Mouse (Mus musculus) forebrain, embryonic 14.5 days (tissue): Measurements from ENCODE around the gene Myo10. TPM values are rescaled to one million over a fixed set of nuclear protein-coding genes. Genes with fewer than 3 reads are reported as not detected.

Source experiments
- ATAC-seq: fragments of 200-750 bp; cut with Nextera tagmentation; 2 replicates; pipeline ENCODE4 v1.8.0; 2017; ENCODE audit warnings: mild to moderate bottlenecking, moderate library complexity
- DNase-seq: peaks from one replicate; pipeline ENCODE4 v3.0.0-alpha.2; 2015; ENCODE audit warnings: low spot score
- H3K27ac ChIP-seq: fragments of 300-500 bp; sonication (generic); 2 replicates; pipeline ENCODE4 v1.5.1; 2014; ENCODE audit warnings: low read depth, mild to moderate bottlenecking, control low read depth, low read length, moderate library complexity
- H3K27me3 ChIP-seq: fragments of 300-500 bp; sonication (generic); replicated peaks from 2 replicates; pipeline ENCODE4 v1.6.1; 2014; ENCODE audit warnings: low read length, control low read depth, mixed read lengths; ENCODE audit not compliant: control insufficient read depth, insufficient read depth
- H3K36me3 ChIP-seq: fragments of 300-500 bp; sonication (generic); 2 replicates; pipeline ENCODE4 v1.6.1; 2014; ENCODE audit warnings: low read length, control low read depth; ENCODE audit not compliant: control insufficient read depth, insufficient read depth
- H3K4me1 ChIP-seq: fragments of 300-500 bp; sonication (generic); 2 replicates; pipeline ENCODE4 v1.6.1; 2014; ENCODE audit warnings: antibody characterized with exemption, low read length, control low read depth; ENCODE audit not compliant: control insufficient read depth, insufficient read depth
- H3K4me2 ChIP-seq: fragments of 300-500 bp; sonication (generic); 2 replicates; pipeline ENCODE4 v1.6.1; 2014; ENCODE audit warnings: mild to moderate bottlenecking, control low read depth, low read length
- H3K4me3 ChIP-seq: fragments of 300-500 bp; sonication (generic); 2 replicates; pipeline ENCODE4 v1.5.1; 2014; ENCODE audit warnings: low read depth, low read length, control low read depth
- H3K9ac ChIP-seq: fragments of 300-500 bp; sonication (generic); 2 replicates; pipeline ENCODE4 v1.6.1; 2014; ENCODE audit warnings: mild to moderate bottlenecking, low read length, control low read depth, moderate library complexity
- H3K9me3 ChIP-seq: fragments of 300-500 bp; sonication (generic); replicated peaks from 2 replicates; pipeline ENCODE4 v1.6.1; 2016; ENCODE audit warnings: low read length, control low read depth, mixed read lengths; ENCODE audit not compliant: control insufficient read depth
- WGBS: fragments of 180-500 bp; shearing (Covaris S2); extraction: QIAGEN DNeasy Blood & Tissue Kit; methylation state at CpG from one replicate; pipeline ENCODE4 v1.1.7; 2014; 5-methylcytosine and 5-hydroxymethylcytosine counted together
- polyA plus RNA-seq: library from polyadenylated mRNA; unstranded; fragments of >200 nt; fragmentation: Nextera tagmentation; extraction: Ambion mirVana; gene quantifications from 2 replicates; pipeline ENCODE4 v1.2.1, GENCODE M21; 2014

The Myo10 gene
- polyA plus RNA-seq, result 36.2 and 41.6 TPM in 2 replicates

- peak; percentile 95 for ATAC-seq
- Histone ChIP-seq H3K4me3 (peak within 1 kb of the TSS; percentile 63), H3K9me3 (no peaks in the 10 kb centered on the region), H3K4me1 (no peaks in the 10 kb centered on the region; the same call in 1 of the 2 replicates), H3K36me3 (no peaks in the 10 kb centered on the region), H3K4me2 (peak within 1 kb of the TSS; percentile 97), H3K9ac (peak within 1 kb of the TSS; percentile 69), H3K27me3 (peaks cover 25% of the 10 kb centered on the region), H3K27ac (no peak within 1 kb of the TSS)
- under 1% methylated on average over 53 of the region's 53 CpGs for WGBS
- DNase-seq, result peak; percentile 97
These were observed at the start of gene Myo10 for GRCm38 (mm10) chr15:25622200-25622866. Gene Myo10 (plus strand): TSS chr15:25622525.

- DNase-seq (no peak), ATAC-seq (no peak)
- 91% methylated on average over 3 of the region's 3 CpGs for WGBS
- Histone ChIP-seq H3K36me3 (no peaks in the 10 kb centered on the region), H3K4me3 (no peak overlapping the region), H3K4me2 (no peak overlapping the region), H3K27ac (no peak overlapping the region), H3K27me3 (no peaks in the 10 kb centered on the region), H3K4me1 (no peaks in the 10 kb centered on the region), H3K9ac (no peak overlapping the region), H3K9me3 (no peaks in the 10 kb centered on the region)
These were observed 49.2 kb upstream of the Myo10 start for GRCm38 (mm10) chr15:25573113-25573512.

GRCm38 (mm10) chr15:25573876-25574601, 48.3 kb upstream of the Myo10 start:
- no peak overlapping the region for H3K4me2 ChIP-seq
- no peaks in the 10 kb centered on the region for H3K4me1 ChIP-seq
- 76% methylated on average over 7 of the region's 7 CpGs for WGBS
- no peak overlapping the region for H3K9ac ChIP-seq
- DNase-seq (no peak), ATAC-seq (no peak)
- no peaks in the 10 kb centered on the region for H3K27me3 ChIP-seq
- no peak overlapping the region for H3K4me3 ChIP-seq
- no peaks in the 10 kb centered on the region for H3K36me3 ChIP-seq
- no peaks in the 10 kb centered on the region for H3K9me3 ChIP-seq
- no peak overlapping the region for H3K27ac ChIP-seq

- H3K27ac ChIP-seq, result no peak overlapping the region
- no peaks in the 10 kb centered on the region for H3K36me3 ChIP-seq
- ATAC-seq (no peak), DNase-seq (no peak)
- no peaks in the 10 kb centered on the region for H3K4me1 ChIP-seq
- no peak overlapping the region for H3K9ac ChIP-seq
- WGBS, result 93% methylated on average over 8 of the region's 8 CpGs
- H3K4me3 ChIP-seq, result no peak overlapping the region
- H3K4me2 ChIP-seq, result no peak overlapping the region
- no peaks in the 10 kb centered on the region for H3K9me3 ChIP-seq
- H3K27me3 ChIP-seq, result no peaks in the 10 kb centered on the region
These were observed 44.8 kb upstream of the Myo10 start for GRCm38 (mm10) chr15:25577327-25578051.

GRCm38 (mm10) chr15:25578369-25578768, 44.0 kb upstream of the Myo10 start:
- Histone ChIP-seq H3K4me1 (no peaks in the 10 kb centered on the region), H3K4me3 (no peak overlapping the region), H3K27ac (no peak overlapping the region), H3K9me3 (no peaks in the 10 kb centered on the region), H3K4me2 (no peak overlapping the region), H3K36me3 (no peaks in the 10 kb centered on the region), H3K27me3 (no peaks in the 10 kb centered on the region), H3K9ac (no peak overlapping the region)
- no peak for DNase-seq
- no peak for ATAC-seq
- 85% methylated on average over 4 of the region's 4 CpGs for WGBS

- WGBS, result 51% methylated on average over 6 of the region's 6 CpGs
- no peaks in the 10 kb centered on the region for H3K9me3 ChIP-seq
- no peak overlapping the region for H3K27ac ChIP-seq
- no peak overlapping the region for H3K9ac ChIP-seq
- ATAC-seq, result no peak
- no peaks in the 10 kb centered on the region for H3K4me1 ChIP-seq
- DNase-seq, result no peak
- H3K36me3 ChIP-seq, result no peaks in the 10 kb centered on the region
- no peak overlapping the region for H3K4me2 ChIP-seq
- no peaks in the 10 kb centered on the region for H3K27me3 ChIP-seq
- no peak overlapping the region for H3K4me3 ChIP-seq
These were observed 41.6 kb upstream of the Myo10 start for GRCm38 (mm10) chr15:25580731-25581130.

- Histone ChIP-seq H3K9ac (no peak overlapping the region), H3K9me3 (no peaks in the 10 kb centered on the region), H3K4me2 (no peak overlapping the region), H3K27me3 (no peaks in the 10 kb centered on the region), H3K36me3 (no peaks in the 10 kb centered on the region), H3K4me3 (no peak overlapping the region), H3K27ac (no peak overlapping the region), H3K4me1 (no peaks in the 10 kb centered on the region)
- ATAC-seq (no peak), DNase-seq (no peak)
- 71% methylated on average over 6 of the region's 6 CpGs for WGBS
These were observed 40.3 kb upstream of the Myo10 start for GRCm38 (mm10) chr15:25582055-25582454.

GRCm38 (mm10) chr15:25583361-25583760, 39.0 kb upstream of the Myo10 start:
- ATAC-seq, result no peak
- no peak for DNase-seq
- H3K4me3 ChIP-seq, result no peak overlapping the region
- no peak overlapping the region for H3K4me2 ChIP-seq
- no peaks in the 10 kb centered on the region for H3K4me1 ChIP-seq
- no peak overlapping the region for H3K9ac ChIP-seq
- H3K36me3 ChIP-seq, result no peaks in the 10 kb centered on the region
- WGBS, result 87% methylated on average over 8 of the region's 8 CpGs
- H3K9me3 ChIP-seq, result no peaks in the 10 kb centered on the region
- H3K27me3 ChIP-seq, result no peaks in the 10 kb centered on the region
- H3K27ac ChIP-seq, result no peak overlapping the region
